Mouse (Mus musculus) Muller cell, postnatal 12 days (primary cell): ENCODE results near the gene Ift74.

Experiments
- DNase-seq: peaks from one replicate; pipeline ENCODE4 v3.0.0-alpha.2; 2015; ENCODE audit errors: inconsistent ontology term

Gene Ift74

DNA sequence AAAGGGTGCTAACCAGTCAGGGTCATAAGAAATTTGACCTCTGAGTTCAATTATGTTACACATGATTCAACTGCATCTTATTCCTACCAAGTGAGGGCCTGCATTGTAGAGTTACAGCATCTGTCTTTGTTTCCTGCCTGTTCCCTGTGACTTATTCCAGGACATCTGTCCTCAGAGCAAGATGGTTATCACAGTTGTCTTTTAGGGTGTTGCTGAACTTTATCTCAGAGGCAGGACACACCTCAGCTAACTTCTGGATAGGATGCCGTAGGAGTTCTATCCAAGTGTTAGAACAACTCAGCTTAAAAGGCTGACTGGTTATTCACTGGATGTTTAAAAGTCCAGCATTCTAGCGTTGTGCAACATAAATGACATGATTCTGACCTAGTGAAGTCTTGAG is 77.9 kb downstream of the Ift74 start:
- no peak for DNase-seq

- no peak for DNase-seq
These were observed 82.1 kb downstream of the Ift74 start for GRCm38 (mm10) chr4:94696368-94696767.

GRCm38 (mm10) chr4:94711002-94711401 is 96.7 kb downstream of the Ift74 start:
- no peak for DNase-seq

DNA sequence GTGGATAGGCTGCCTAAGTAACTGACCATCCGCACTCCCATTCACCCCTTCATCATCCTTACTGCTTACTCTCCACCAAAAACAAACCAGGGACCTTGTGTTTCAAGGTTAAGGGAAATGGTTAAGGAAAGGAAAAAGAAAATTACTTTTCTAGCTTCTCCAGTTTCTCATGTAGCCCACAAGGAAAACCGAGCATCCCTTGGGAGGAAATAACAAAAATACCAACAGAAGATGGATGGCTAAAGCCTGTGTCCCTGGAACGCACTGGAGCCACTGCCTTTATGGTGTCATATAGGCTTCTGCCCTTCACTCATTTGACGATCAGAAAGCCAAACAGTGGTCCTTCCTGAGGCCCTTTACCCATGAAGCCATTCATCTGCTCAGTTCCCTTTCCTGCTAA is 97.1 kb downstream of the Ift74 start:
- no peak for DNase-seq

- no peak for DNase-seq
These were observed 99.5 kb downstream of the Ift74 start for GRCm38 (mm10) chr4:94713741-94714140.

GRCm38 (mm10) chr4:94715166-94715565 is 100.9 kb downstream of the Ift74 start:
- peak; percentile 19 for DNase-seq

DNA sequence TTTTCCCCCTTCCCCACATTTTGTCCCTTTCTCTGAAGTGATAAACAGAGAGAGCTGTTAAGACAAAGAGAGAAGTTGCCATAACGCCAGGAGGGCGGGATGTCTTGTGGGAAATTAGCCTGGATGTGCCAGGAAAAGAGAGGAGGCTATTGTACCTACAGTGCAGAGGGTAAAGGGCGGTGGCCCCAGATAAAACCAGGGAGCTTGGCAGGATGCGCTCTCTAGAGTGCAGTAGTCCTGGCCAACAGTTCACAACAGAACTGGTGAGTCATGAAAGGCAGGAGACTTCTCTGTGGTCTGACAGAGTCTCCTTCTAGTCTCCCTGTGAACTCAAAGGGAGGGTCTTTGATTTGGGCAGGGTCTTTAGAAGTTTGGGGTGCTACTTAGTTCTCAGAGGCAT is 111.5 kb downstream of the Ift74 start:
- no peak for DNase-seq

GRCm38 (mm10) chr4:94732721-94733120 is 118.4 kb downstream of the Ift74 start:
- no peak for DNase-seq

GRCm38 (mm10) chr4:94737326-94738295 is 123.3 kb downstream of the Ift74 start:
- DNase-seq, result no peak

DNA sequence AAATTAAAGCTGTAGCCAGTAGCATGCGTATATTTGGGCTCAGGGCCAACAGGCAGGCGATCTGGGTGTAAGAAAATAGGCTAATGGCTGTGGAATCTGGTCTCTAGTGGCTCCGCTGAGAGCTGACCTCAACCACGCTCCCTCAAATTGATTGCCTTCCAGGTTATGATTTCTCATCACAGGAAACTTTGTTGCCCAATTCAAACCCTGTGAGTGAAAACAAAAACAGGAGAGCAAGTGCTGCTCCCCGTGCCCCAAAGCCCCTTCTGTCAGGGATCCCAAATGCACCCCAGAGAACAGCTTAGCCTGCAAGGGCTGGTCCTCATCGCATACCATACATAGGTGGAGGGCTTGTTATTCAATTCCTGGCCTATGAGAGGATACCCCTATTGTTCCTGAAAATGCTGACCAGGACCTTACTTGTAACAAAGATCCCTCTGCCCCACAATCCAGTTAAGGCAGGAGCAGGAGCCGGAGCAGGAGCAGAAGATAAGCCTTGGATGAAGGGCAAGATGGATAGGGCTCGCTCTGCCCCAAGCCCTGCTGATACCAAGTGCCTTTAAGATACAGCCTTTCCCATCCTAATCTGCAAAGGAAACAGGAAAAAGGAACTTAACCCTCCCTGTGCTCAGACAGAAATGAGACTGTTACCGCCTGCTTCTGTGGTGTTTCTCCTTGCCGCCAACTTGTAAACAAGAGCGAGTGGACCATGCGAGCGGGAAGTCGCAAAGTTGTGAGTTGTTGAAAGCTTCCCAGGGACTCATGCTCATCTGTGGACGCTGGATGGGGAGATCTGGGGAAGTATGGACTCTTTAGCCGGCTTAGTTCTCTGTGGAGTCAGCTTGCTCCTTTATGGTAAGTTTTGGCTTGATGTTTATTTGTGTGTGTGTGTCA is 124.8 kb downstream of the Ift74 start, which contains the start of gene Tek:
Gene Tek, plus strand, starts transcription at position 452 of the 894 bp plus-strand sequence.
- peak; percentile 83 for DNase-seq

GRCm38 (mm10) chr4:94741824-94742223 is 127.5 kb downstream of the Ift74 start:
- DNase-seq, result no peak
